Mouse (Mus musculus): ENCODE data around the gene Med25.

- no peak for TF ChIP-seq GATA1 (IDR thresholded peaks at IDR 0.05; ENCODE audit: borderline replicate concordance, low read length)
- TF ChIP-seq FLI1 (IDR thresholded peaks at IDR 0.05; ENCODE audit: low read length) = no peak
Measured at GRCm38 (mm10) chr7:44839491-44840191, 52.9 kb downstream of the Med25 start.
